Mouse (Mus musculus) neural tube, embryonic 12.5 days (tissue): ENCODE results near the gene Sdhaf4. TPM values are rescaled to one million over a fixed set of nuclear protein-coding genes. Genes with fewer than 3 reads are reported as not detected.

Experiments used
- ATAC-seq: fragments of 200-750 bp; cut with Nextera tagmentation; 2 replicates; pipeline ENCODE4 v1.8.0; 2017; ENCODE audit warnings: low read depth, mild to moderate bottlenecking, moderate TSS enrichment, moderate library complexity; ENCODE audit not compliant: low FRiP score
- H3K27ac ChIP-seq: fragments of 300-500 bp; sonication (generic); 2 replicates; pipeline ENCODE4 v1.5.1; 2016
- H3K27me3 ChIP-seq: fragments of 300-500 bp; sonication (generic); replicated peaks from 2 replicates; pipeline ENCODE4 v1.6.1; 2016; ENCODE audit warnings: mild to moderate bottlenecking
- H3K36me3 ChIP-seq: fragments of 300-500 bp; sonication (generic); 2 replicates; pipeline ENCODE4 v1.6.1; 2016; ENCODE audit warnings: mild to moderate bottlenecking
- H3K4me1 ChIP-seq: fragments of 300-500 bp; sonication (generic); 2 replicates; pipeline ENCODE4 v1.6.1; 2016
- H3K4me2 ChIP-seq: fragments of 300-500 bp; sonication (generic); replicated peaks from 2 replicates; pipeline ENCODE4 v1.6.1; 2016; ENCODE audit warnings: mild to moderate bottlenecking
- H3K4me3 ChIP-seq: fragments of 300-500 bp; sonication (generic); 2 replicates; pipeline ENCODE4 v1.5.1; 2016
- H3K9ac ChIP-seq: fragments of 300-500 bp; sonication (generic); 2 replicates; pipeline ENCODE4 v1.6.1; 2016; ENCODE audit warnings: mild to moderate bottlenecking
- H3K9me3 ChIP-seq: fragments of 300-500 bp; sonication (generic); 2 replicates; pipeline ENCODE4 v1.6.1; 2016; ENCODE audit warnings: mild to moderate bottlenecking
- WGBS: fragments of 180-500 bp; shearing (Covaris S2); methylation state at CpG from one replicate; pipeline ENCODE4 v1.1.7; 2016; 5-methylcytosine and 5-hydroxymethylcytosine counted together
- polyA plus RNA-seq: library from polyadenylated mRNA; unstranded; fragments of >200 nt; fragmentation: Nextera tagmentation; extraction: Ambion mirVana; gene quantifications from 2 replicates; pipeline ENCODE4 v1.2.1, GENCODE M21; 2016

Gene Sdhaf4
- polyA plus RNA-seq, 1 experiment from 2014 or later: 80.1 TPM

- Histone ChIP-seq H3K27me3 (no peaks in the 10 kb centered on the region), H3K4me3 (no peak overlapping the region), H3K9ac (no peak overlapping the region), H3K27ac (no peak overlapping the region), H3K4me2 (no peak overlapping the region), H3K4me1 (no peaks in the 10 kb centered on the region), H3K36me3 (no peaks in the 10 kb centered on the region), H3K9me3 (no peaks in the 10 kb centered on the region)
- 78% methylated on average over 15 of the region's 15 CpGs for WGBS
- no peak for ATAC-seq
Measured at GRCm38 (mm10) chr1:23948778-23949699, 56.4 kb downstream of the Sdhaf4 start.

DNA sequence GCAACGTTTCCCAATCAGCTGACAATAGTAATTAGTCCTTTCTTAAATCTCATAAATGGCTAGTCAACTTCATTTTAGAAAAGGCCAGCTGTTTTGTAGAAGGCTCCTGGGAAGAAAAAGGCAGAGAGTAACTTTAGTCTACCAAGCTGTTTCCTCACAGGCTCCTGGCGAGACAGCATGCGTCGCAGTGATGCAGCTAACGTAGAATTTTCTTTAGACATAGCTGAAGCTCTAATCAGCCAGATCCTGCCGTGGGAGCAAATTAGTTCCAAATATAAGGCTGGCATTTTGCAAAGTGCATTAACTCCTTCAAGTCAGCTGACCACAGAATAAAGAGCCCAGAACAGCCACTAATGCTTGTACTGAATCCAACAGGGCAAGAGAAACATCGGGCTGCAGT lies 57.2 kb downstream of the Sdhaf4 start:
- Histone ChIP-seq H3K9ac (no peak overlapping the region), H3K27ac (no peak overlapping the region), H3K4me1 (no peaks in the 10 kb centered on the region), H3K4me2 (no peak overlapping the region), H3K36me3 (no peaks in the 10 kb centered on the region), H3K9me3 (no peaks in the 10 kb centered on the region), H3K4me3 (no peak overlapping the region), H3K27me3 (no peaks in the 10 kb centered on the region)
- 76% methylated on average over 7 of the region's 7 CpGs for WGBS
- ATAC-seq: no peak

Other genes starting within 250 kb of the Sdhaf4 start
- gene B3gat2, start 243.9 kb downstream of the Sdhaf4 start, polyA plus RNA-seq: 5.6 and 6.1 TPM in 2 replicates
- gene Smap1, start 83.3 kb downstream of the Sdhaf4 start, polyA plus RNA-seq: 71.3 and 71.4 TPM in 2 replicates
- gene Fam135a, start 94.7 kb upstream of the Sdhaf4 start, polyA plus RNA-seq: 42.9 and 49.3 TPM in 2 replicates
- gene Col9a1, start 172.0 kb upstream of the Sdhaf4 start, polyA plus RNA-seq: 30.9 and 39.8 TPM in 2 replicates